Mouse (Mus musculus) embryonic fibroblast, embryonic 13.5 days (primary cell): Measurements from ENCODE around the gene Gpalpp1.

Experiments
- CTCF ChIP-seq: IDR thresholded peaks from 2 replicates; pipeline ENCODE4 v1.5.1; 2011; ENCODE audit warnings: mild to moderate bottlenecking, control low read depth, low read length, moderate library complexity, borderline replicate concordance; ENCODE audit not compliant: insufficient read depth
- POLR2A ChIP-seq: IDR thresholded peaks from 2 replicates; pipeline ENCODE4 v1.6.1; 2011; ENCODE audit warnings: low read depth, mild to moderate bottlenecking, control low read depth, low read length, moderate library complexity

DNA sequence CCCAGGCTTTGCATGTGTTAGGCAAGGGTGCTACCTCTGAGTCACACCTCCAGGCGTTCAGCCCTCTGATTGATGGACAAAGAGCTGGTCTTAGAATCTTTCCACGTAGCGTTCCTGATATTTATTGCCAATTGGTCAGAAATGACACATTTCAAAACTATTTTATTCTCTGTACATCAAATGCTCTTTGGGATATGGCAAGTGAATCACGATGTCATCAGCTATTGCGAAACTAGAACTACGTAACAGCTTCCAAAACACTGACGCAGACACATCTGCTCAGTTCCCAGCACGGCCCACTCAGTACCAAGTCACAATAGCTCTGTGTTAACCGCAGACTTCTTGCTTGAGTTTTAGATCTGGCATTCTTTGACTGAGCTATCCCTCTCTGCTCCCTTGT is 11.0 kb downstream of the Gpalpp1 start:
- TF ChIP-seq POLR2A (0 out of 2 replicates have a peak, but pooled peaks have one; percentile 9), CTCF (no peak)
